Mouse (Mus musculus): Measurements from ENCODE around the gene Cpeb3. TPM values are rescaled to one million over a fixed set of nuclear protein-coding genes. Genes with fewer than 3 reads are reported as not detected.

Cpeb3 gene
- polyA plus RNA-seq, 1 experiment from 2014 or later: 0.63 TPM

DNA sequence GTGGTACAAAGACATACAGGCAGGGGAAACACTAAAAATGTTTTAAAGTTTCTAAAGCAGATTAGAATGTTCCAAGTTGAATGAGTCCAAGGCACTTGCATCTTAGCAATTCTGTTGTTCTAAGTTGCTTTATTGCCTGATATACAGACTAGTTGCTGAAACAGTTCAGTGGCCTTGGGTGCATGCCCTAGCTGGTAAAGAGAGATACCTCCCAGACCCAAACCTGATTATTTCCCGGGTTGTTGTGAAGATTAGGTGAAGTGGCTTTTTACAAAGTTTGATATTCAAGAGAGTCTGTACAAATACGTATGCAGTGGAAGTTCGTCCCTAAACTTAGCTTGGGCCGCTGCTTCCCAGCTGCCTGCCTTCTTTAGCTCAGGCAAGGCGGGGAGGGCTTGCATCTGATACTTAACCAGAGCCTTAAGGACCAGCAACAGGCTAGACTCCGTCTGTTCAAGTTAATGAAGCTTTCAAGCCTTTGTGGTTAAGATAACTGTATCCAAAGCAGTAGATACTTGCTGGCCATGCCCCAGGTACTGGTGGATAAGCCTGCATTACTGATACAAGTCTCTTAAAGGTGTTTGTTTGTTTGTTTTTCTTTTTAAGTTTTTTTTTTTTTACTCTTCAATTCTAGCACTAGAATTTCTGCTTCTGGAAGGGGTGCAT, 16.9 kb upstream of the Cpeb3 start:
- H3K4me1 ChIP-seq (ENCODE audit: insufficient read depth): no peaks in the 10 kb centered on the region
- DNase-seq: no peak
- no peak overlapping the region for H3K27ac ChIP-seq (ENCODE audit: low read depth)
- no peak overlapping the region for H3K4me2 ChIP-seq
- no peaks in the 10 kb centered on the region for H3K9me3 ChIP-seq (ENCODE audit: low read depth, low read length)
- no peak for ATAC-seq (ENCODE audit: insufficient read depth)
- TF ChIP-seq CTCF (IDR thresholded peaks at IDR 0.05; ENCODE audit: low read depth): no peak
- 84% methylated on average over 6 of the region's 6 CpGs for WGBS
- no peak overlapping the region for H3K4me3 ChIP-seq (ENCODE audit: low read depth, low read length)
- no peak overlapping the region for H3K9ac ChIP-seq
- H3K36me3 ChIP-seq (ENCODE audit: insufficient read depth): peaks cover 23% of the 10 kb centered on the region
- H3K27me3 ChIP-seq (ENCODE audit: insufficient read depth, low read length): no peaks in the 10 kb centered on the region

DNA sequence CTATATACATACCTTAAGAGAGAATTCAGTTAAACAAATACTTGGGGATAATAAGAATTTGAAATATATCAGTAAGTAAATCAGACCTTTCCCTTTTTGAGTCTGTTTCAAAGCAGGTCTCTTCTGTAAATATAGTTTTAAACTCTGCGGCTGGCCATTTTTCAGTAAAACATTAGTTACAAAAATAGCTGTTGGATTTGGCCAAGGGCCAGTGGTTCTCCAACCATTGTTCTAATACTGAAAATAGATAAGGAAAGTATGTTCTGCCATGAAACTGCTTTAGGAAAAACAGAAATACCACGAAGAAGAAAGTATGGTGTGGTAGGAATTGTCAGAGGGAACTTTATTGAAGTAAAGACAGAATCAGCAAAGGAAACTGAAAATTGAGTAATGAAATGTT, 6.3 kb upstream of the Cpeb3 start:
- no peak for TF ChIP-seq CTCF (IDR thresholded peaks at IDR 0.05; ENCODE audit: low read depth)
- Histone ChIP-seq H3K27ac (ENCODE audit: low read depth) (no peak overlapping the region), H3K27me3 (ENCODE audit: insufficient read depth, low read length) (no peaks in the 10 kb centered on the region), H3K4me2 (no peak overlapping the region), H3K4me1 (ENCODE audit: insufficient read depth) (0 out of 2 replicates have a peak, but pooled peaks cover 4% of the 10 kb centered on the region), H3K9me3 (ENCODE audit: low read depth, low read length) (no peaks in the 10 kb centered on the region), H3K9ac (no peak overlapping the region), H3K36me3 (ENCODE audit: insufficient read depth) (peaks cover 69% of the 10 kb centered on the region), H3K4me3 (ENCODE audit: low read depth, low read length) (no peak overlapping the region)
- ATAC-seq (ENCODE audit: insufficient read depth) (no peak), DNase-seq (peak; percentile 75)
- whole genome bisulfite sequencing: 25% methylated on average over 2 of the region's 2 CpGs

GRCm38 (mm10) chr19:37211416-37211815, 3.0 kb upstream of the Cpeb3 start:
- Histone ChIP-seq H3K4me2 (no peak overlapping the region), H3K9me3 (ENCODE audit: low read depth, low read length) (no peaks in the 10 kb centered on the region), H3K4me3 (ENCODE audit: low read depth, low read length) (no peak overlapping the region), H3K27ac (ENCODE audit: low read depth) (no peak overlapping the region), H3K9ac (no peak overlapping the region), H3K36me3 (ENCODE audit: insufficient read depth) (peaks cover 42% of the 10 kb centered on the region), H3K4me1 (ENCODE audit: insufficient read depth) (peaks cover 14% of the 10 kb centered on the region), H3K27me3 (ENCODE audit: insufficient read depth, low read length) (no peaks in the 10 kb centered on the region)
- WGBS: 84% methylated on average over 3 of the region's 3 CpGs
- DNase-seq (no peak), ATAC-seq (ENCODE audit: insufficient read depth) (no peak)
- TF ChIP-seq CTCF (IDR thresholded peaks at IDR 0.05; ENCODE audit: low read depth): no peak

GRCm38 (mm10) chr19:37210457-37210856, 2.1 kb upstream of the Cpeb3 start:
- Histone ChIP-seq H3K4me2 (no peak overlapping the region), H3K9me3 (ENCODE audit: low read depth, low read length) (no peaks in the 10 kb centered on the region), H3K9ac (no peak overlapping the region), H3K27ac (ENCODE audit: low read depth) (no peak overlapping the region), H3K36me3 (ENCODE audit: insufficient read depth) (peaks cover 38% of the 10 kb centered on the region), H3K4me1 (ENCODE audit: insufficient read depth) (peaks cover 14% of the 10 kb centered on the region), H3K4me3 (ENCODE audit: low read depth, low read length) (no peak overlapping the region), H3K27me3 (ENCODE audit: insufficient read depth, low read length) (no peaks in the 10 kb centered on the region)
- no peak for TF ChIP-seq CTCF (IDR thresholded peaks at IDR 0.05; ENCODE audit: low read depth)
- no peak for ATAC-seq (ENCODE audit: insufficient read depth)
- 97% methylated on average over 4 of the region's 4 CpGs for WGBS
- no peak for DNase-seq

DNA sequence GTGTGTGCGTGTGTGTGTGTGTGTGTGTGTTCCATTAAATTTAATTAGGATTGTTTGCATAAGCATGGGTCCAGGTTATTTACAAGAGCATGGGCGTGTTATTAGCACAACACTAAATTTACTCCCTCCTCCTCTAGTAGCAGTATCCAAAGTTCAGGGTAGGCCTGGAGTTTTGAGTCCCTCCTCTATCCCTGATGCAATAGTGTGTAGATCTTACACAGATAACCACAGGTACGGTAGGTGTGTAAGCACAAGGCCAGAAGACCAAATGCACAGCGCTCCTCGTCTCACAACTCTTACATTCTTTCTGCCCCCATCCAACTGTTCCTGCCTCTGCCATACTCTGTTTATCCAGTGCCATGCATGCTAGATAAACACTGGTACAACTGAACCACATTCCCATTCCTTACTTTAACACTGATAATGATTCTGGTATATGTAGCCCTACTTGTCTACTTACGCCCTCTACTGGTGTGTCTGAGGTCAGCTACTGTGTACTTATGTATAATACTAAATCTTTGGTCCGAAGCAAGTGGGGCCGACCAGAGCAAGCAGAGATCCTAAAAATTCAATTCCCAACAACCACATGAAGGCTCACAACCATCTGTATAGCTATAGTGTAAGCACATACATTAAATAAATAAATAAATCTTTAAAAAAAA, 1.2 kb upstream of the Cpeb3 start:
- peak overlapping the region; percentile 94 for H3K4me2 ChIP-seq
- H3K4me1 ChIP-seq (ENCODE audit: insufficient read depth): peaks cover 12% of the 10 kb centered on the region
- H3K36me3 ChIP-seq (ENCODE audit: insufficient read depth): peaks cover 34% of the 10 kb centered on the region
- H3K9me3 ChIP-seq (ENCODE audit: low read depth, low read length): no peaks in the 10 kb centered on the region
- no peak overlapping the region for H3K27ac ChIP-seq (ENCODE audit: low read depth)
- ATAC-seq (ENCODE audit: insufficient read depth) (no peak), DNase-seq (peak; percentile 35)
- peak overlapping the region; percentile 99; the same call in 1 of the 2 replicates for H3K4me3 ChIP-seq (ENCODE audit: low read depth, low read length)
- peak; percentile 42 for TF ChIP-seq CTCF (IDR thresholded peaks at IDR 0.05; ENCODE audit: low read depth)
- 80% methylated on average over 8 of the region's 8 CpGs for WGBS
- no peaks in the 10 kb centered on the region for H3K27me3 ChIP-seq (ENCODE audit: insufficient read depth, low read length)
- 0 out of 2 replicates have a peak overlapping the region, but pooled peaks have one; percentile 98 for H3K9ac ChIP-seq

DNA sequence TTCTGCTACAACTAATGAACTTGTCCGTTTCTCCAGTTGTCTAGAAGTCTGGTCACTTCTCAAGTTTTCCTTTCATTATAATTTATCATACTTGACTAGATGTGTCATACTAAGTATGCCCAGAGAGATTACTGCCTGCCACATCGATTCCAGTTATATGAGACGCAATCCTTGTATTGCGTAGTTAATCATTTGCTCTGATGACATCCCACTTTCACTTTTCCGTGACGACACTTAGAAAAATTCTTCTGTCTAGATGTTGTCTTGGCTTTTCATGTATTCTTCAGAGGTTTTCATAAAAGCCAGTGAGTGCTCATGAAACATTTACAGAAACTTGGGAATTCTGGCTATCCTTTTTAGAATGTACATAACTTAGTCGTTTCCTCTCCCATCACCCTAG, 585 bp upstream of the Cpeb3 start:
- no peaks in the 10 kb centered on the region for H3K9me3 ChIP-seq (ENCODE audit: low read depth, low read length)
- no peak overlapping the region for H3K27ac ChIP-seq (ENCODE audit: low read depth)
- H3K36me3 ChIP-seq (ENCODE audit: insufficient read depth): peaks cover 34% of the 10 kb centered on the region
- peak overlapping the region; percentile 98; the same call in 1 of the 2 replicates for H3K9ac ChIP-seq
- peaks cover 12% of the 10 kb centered on the region for H3K4me1 ChIP-seq (ENCODE audit: insufficient read depth)
- WGBS: 41% methylated on average over 7 of the region's 7 CpGs
- no peaks in the 10 kb centered on the region for H3K27me3 ChIP-seq (ENCODE audit: insufficient read depth, low read length)
- H3K4me2 ChIP-seq: peak overlapping the region; percentile 94
- TF ChIP-seq CTCF (IDR thresholded peaks at IDR 0.05; ENCODE audit: low read depth): no peak
- DNase-seq (peak; percentile 13), ATAC-seq (ENCODE audit: insufficient read depth) (no peak)
- H3K4me3 ChIP-seq (ENCODE audit: low read depth, low read length): peak overlapping the region; percentile 99

Data from lung, embryonic 14.5 days (tissue).